Mouse (Mus musculus): ENCODE measurements around the gene Mdk.

Mdk gene

DNA sequence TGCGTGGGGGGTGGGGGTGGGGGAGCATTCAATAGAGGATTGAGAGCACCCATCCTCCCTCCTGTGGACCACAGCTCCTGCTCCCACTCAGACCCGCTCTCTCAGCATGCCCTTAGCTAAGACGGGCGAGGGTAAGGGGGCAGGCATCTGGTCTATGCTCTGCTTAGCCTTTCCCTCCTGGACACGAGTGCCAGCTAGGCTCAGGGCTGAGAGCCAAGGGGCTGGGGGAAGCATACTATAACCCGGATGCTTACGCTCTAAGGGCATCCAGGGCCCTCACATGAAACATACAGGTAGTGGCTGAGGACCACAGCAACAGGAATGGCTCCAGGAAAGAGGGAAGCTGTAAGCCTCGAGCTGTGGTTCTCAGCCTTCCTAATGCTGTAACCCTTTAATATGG lies 26.0 kb upstream of the Mdk start:
- no peak for DNase-seq

DNA sequence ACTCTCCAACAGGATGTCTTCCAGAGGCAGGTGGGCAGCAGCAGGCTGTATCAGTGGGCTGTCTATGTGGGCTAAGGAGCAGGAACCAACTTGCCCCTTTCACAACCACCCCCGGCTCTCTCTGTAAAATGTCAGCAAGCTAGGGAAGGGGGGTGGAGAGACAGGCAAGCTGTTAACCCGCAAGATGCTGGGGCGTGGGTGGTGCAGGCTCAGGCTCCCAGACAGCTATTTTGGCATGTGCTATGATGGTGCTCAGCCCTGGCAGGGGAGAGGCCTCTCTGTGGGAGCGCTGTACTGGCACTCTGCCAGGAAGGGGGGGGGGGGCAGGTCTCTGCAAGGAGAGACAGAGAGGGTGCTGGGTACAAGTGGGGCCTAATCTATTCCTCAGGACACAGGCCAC lies 25.0 kb upstream of the Mdk start:
- DNase-seq: no peak

DNA sequence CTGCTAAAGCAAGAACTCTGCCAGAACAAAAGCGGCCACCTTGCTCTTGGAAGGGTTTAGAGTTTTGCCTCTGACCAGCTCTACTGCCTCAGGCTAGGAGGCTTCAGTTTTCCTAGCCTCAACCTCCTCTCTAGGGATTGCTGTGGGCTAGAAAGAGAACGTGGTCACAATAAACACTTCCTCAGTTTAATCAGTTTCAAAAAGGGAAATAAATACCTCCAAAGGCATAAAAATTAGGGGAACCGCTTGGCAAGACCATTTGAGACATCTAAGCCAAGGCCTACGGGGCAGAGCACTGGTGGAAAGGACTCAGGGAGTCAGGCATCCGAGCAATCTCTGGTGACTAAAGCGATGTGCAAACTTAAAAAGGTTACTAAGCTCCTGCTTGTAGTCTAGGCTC lies 23.8 kb upstream of the Mdk start:
- DNase-seq: no peak

DNA sequence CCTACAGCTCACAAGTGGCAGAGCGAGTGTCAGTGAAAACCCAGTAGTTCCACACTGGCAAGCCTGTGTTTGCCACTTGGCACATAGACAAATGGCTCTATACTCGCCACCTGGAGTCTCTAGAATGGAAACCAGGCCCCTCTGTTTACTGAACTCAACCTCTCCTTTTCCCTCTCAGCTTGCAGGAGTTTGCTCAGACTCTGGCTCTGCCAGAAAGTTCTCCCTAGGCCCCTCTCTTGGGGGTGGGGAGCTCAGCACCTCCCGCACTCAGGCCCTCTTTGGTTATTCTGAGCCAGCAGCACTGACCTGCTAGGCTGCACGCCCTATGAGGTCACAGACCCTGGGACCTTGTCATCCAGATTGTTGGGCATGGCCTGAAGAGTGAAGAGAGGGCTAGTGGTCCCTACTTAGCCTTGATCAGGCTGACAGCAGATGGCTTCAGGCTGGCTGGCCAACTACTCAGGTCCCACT lies 23.1 kb upstream of the Mdk start:
- DNase-seq: no peak

DNA sequence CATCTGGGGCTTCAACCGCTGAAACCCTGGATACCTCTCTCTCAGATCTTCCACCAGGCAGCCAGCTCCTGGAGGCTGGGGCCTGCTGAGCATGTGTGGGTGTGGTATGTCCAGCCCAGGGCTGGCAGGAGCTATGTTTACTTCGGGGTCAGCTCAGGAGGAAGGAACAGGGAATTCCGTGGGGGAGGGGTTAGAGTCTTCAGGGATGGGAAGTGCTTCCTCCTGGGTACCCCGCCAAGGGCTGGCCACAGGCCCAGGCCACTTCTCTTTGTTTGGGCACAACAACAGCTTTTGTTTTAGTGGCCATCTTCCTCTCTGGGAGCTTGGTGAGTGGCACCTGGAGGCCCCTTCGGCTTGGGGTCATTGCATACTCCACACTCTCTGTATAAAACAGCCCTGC lies 21.7 kb upstream of the Mdk start:
- no peak for DNase-seq

DNA sequence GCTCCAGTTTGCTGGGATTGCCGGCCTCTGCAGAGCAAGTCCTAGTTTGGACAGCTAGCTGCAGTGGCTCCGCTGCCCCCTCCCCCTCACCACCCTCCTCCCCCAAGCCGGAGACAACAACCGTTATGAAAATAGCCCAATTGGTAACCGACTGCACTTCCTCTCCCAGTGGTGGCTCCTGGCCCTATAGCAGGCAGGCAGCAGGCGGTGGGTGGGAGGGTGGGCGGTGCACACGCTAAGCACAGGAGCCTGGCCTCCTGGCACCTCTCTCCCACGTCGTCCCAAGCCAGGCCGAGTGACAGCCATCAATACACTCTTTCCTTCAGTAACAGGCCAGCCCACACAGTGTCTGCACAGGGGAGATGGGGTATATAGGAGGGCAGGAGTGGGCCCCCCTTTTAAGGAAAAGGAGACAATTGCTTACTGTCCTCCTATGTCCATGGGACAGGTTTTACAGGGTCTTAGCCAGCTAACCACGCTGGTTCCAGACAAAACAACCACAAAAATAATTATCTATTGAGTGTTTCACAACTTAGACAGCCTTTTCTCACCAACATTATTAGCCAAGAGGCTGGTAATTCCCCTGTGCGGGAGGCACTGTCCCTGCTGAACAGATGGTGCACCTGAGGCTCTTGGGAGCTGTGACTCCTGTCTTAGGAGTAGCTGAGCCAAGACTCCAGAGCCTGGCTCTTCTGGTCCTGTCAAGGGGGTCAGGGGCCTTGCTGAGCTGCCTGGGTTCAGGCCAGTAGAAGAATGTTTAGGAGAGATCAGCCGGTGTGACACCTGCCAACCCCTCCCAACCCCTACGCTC lies 18.4 kb upstream of the Mdk start:
- peak; percentile 92 for DNase-seq

DNA sequence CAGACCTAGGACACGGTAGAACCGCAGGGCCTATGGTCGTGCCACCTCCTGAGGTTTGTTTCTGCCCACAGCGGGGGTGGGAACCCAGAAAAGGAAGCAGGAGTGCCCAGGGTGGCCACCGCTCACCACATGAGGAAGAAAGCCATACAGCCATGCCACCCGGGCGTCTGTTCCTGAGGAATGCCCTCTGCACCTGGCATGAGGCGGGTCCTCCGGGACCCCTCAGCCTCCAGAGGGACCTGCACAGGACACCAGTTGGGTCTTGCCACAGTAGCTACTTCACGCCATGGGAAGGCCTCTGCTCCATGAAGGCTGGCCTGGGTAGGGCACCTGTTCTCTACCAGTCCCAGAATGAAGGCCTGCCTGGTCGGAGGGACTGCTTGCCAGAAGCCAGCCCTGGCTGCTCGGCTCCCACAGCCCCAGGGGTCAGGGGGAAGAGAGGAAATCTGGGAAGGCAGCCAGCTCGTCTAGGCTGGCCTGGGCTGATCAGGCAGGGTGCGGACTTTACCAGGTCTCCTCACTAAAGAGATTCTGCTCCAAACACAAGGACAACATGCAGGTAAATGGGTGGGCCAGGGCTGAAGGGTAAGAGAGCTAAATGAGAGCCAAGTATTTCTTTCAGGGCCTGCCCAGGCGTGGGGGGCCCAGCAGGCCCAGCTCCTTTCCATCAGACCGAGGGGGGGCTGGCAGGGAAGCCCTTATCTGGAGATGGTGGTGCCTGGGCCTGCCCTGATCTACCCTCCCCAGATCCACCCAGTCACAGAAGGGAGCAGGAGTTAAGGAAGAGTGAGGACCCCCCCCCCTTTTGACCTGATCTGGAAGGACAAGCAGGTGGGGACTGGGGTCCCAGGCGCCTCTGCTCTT lies 17.5 kb upstream of the Mdk start:
- DNase-seq: peak; percentile 84

DNA sequence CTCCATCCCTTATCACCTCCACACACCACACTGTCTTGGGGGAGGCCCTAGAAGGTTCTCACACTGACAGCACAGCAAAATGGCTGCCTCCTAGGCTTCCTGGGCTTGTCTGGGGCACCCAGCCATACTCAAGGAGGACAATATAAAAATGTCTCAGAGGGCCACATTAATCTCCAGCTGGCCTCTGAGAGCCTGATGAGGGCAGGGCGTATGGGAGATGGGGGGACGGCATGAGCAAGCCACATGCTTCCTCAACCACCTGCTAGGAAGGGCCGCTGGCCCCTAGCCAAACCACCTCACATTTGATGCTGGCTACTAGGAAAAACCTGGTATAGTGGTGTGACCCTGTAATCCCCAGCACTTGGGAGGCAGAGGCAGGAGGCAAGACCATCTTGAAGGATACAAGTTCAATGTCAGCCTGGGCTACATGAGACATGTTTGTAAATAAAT lies 16.7 kb upstream of the Mdk start:
- no peak for DNase-seq

DNA sequence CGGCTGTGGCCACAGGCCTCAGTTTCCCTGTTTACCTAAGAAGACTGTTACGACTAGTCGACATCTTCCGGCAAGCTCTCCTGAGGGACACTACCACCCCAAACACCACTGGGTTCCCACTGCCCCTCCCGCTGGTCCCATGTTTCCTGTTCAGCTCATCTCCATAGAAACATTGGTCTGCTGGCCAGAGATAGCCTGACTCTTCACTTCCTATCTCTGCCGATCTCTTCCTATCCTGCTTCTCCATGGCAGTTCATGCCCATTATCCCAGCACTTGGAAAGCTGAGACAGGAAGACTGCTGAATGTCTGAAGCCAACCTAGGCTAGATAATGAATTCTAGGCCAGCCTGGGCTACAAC lies 16.0 kb upstream of the Mdk start:
- no peak for DNase-seq

DNA sequence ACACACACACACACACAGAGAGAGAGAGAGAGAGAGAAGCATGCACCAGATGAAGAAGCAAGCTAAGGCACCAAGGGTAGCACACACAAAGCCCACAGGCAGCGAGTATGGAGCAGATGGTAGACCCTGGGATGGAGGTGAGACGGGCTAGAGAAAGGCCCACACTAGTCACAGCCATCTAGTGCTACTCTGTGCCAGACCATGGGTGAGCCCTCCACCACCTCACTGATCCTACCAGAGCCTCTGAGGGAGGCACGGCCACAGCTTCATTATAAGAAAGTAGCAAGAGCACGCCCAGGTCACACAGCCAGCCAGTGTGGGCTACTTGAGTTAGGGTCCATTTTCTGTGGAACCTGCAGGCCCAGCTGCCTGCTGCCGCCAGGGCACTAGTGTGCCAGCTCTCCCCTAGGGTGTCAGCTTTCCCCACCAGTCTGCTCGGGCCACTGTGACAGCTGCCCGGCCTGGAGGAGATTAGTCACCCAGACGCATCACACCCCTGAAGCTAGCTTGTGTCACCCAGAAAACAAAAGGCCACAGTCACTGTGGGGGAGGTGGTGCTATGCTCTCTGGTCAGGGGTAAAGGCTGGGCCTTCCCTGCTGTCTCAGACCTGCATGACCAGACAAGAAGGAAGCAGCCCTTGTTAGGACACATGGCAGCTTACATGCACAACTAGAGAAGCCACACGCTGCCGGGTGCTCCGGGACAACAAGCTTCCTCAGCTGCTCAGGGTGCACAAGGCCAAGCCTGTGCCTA lies 15.5 kb upstream of the Mdk start:
- DNase-seq: no peak

DNA sequence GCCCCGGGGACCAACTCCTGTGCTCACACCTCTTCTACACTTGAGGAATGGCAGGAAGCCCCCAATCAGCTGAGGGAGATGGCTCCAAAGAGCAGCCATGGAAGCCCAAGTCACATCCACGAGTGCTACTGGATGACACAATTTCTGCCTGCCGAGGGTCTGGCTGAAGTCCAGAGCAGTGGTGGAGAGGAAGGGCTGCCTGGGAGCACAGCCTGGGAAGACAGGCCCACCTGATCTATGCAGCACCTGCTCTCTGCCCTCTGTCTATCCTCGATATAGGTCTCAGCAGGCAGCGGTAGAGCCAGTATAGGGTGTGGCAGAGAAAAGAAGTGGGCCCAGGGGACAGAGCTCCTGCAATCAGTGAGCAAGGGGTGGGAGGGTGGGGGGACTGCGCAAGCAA lies 14.7 kb upstream of the Mdk start:
- no peak for DNase-seq

DNA sequence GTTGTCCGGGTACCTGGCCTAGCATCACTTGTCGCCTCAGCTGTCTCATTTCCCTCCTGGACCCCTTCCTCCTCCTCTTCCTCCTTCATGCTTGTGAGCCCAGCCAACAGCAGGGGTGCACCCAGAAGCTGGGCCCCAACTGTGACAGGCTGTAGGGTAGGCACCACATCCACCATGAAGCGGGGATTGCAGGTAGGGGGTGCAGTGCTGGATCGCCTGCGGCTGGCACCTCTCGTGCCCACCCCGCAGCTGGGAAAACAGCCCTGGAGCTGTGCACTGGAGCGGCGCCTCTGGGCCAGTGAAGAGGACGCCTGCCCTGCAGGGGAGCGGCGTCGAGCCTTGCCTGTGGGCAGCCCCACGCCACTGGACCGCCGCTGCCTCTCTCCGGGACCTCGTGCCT lies 13.4 kb upstream of the Mdk start, which contains the start of gene Gm9821:
Gm9821 (plus strand) TSS at position 221 of the 400 bp plus-strand sequence.
- DNase-seq: no peak

DNA sequence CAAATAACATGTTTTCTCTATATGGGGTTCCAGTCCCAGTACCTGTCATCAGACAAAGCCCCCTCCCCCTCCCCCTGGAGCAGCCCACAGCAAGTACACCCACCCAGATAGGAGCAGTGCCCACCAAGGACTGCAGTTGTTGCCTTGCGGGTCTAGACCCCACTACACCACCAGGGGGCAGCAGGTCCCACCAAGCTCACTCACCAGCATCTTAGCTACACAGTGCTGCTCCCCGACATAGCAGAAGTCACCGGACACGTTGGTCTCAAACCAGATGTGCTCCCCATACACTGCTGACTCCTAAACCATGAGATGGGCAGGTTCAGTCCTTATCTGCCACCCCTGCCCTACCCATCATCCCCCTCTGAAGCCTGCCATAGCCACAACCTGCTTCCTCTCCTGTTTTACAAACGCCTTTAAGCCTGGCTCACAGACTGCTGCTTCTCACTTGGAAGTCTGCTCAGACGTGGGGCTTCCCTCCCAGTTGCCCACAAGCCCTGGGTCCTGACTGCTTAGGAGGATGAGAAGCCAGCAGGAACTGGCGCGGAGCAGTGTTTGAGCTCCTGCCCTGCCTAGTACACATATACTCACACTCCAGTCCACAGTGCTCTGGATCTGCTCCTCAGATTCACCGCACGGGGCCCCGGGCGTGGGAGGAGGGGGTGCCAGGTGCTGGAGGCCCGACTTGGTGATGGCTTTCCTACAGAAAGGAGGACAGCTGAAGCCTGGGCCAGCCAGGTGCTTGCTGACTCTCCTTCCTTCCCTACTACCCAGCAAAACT lies 12.3 kb upstream of the Mdk start:
- DNase-seq: peak; percentile 88

DNA sequence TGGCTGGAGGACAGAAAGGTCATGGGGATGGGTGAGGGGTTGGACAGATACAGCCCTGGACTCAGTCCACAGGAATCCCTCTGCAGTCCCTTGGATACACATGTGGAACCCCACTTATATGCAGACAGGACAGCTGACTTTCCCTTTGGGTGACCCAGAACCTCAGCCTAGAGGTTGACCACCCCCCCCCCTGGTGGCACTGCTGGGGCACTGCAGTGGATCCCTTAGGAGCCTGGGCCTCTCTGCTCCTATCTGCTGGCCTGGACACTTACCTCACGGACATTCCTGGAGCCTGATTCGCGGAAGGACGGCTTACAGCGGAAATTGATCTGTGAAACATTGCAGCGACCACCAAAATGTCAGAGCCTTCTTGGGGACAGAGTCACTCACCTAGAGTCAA lies 10.3 kb upstream of the Mdk start:
- no peak for DNase-seq

DNA sequence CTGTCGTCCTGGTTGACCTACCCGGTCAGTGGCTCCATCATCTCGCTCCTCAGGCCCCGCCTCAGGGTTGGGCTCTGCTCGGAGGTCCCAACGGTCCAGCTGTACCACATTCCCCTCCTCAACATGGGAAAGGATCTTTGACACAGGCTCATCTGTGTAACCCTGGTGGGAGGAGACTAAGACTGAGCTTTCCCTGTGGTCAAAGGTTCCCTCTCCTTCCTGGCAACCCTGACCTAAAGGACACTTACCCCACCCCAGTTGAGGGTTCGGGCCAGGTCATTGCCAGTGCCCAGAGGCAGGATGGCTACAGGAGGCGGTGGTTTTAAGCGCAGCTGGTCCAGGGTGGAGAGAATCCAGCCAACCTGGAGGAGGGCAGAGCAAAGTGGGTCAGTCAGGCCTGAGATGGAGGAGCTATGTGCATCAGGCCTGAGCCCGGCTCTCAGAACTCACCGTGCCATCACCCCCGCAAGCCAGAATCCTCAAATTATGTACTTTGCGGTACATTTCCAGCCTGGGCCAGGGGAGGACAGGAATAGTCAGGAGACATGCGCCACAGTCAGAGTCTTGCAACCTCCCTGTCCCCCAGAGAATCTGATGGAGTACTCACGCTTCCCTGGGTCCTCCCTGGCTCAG lies 7.3 kb upstream of the Mdk start:
- no peak for DNase-seq

DNA sequence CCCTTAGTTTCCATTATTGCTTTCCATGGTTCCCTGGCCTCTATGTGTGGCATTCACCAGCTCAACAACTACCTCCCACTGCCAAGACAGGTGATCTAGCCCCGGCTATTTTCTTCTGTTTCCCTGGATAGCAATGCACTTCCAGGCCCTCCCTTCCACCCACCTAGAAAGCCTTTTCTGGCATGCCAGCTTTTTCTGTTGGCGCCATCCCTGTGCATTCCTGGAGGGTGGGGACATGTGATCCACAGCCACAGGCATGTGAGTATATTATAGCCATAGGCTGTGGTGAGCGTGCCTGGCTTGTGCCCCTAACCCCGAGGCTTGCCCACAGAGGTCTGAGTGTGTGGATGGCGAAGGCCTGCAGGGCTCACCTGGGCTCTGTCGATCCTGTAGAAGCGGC lies 4.1 kb upstream of the Mdk start:
- peak; percentile 46 for DNase-seq

DNA sequence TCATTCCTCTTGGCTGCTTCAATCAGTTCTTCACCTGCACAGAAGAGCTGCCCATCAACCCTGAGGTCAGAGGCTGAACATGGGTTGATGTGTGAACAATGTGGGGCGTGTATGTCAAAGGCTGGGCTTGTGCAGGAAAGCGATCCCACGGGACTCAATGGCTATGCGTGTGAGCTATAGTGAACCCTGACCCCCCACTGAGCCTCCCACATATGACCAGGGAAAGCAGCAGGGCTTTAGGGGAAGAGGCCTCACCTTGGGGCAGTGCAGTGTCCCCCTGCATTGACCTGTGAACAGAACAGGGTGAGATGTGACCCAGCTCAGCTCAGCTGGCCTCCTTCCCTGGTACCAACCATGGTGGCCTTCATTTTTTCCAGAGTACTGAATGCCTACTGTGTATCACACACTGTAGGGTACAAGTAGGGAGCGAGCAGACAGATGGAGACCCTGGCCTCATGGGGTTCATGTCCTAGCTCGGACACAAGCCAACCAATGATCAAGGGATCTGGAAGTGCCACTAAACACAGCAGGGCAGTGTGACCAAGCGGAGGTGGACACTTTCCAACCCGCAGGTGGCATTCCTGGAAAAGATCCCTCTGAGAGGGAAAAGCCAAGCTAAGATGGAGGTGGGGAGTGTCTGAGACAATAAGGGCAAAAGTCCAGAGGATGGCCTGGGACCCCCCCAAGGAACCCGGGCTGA lies 2.9 kb upstream of the Mdk start:
- DNase-seq: peak; percentile 83

DNA sequence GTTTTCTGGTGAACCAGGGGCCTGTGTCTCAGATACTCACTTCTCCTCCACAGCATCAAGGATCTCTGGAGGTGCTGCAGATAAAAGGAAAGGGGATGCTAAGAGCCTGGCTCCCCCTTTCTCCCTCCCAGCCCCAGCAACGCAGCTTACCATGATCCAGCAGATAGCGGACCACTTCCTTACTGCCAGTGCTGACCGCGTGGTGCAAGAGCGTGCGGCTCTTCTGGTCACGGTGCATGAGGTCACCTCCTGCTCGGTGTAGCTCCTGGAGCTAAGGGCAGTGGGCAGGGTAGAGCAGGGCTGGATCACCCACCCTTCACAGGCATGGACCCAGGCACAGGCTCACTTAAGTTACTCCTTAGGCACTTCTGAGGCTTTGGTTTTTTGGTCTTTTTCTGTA lies 1.9 kb upstream of the Mdk start:
- DNase-seq: no peak

DNA sequence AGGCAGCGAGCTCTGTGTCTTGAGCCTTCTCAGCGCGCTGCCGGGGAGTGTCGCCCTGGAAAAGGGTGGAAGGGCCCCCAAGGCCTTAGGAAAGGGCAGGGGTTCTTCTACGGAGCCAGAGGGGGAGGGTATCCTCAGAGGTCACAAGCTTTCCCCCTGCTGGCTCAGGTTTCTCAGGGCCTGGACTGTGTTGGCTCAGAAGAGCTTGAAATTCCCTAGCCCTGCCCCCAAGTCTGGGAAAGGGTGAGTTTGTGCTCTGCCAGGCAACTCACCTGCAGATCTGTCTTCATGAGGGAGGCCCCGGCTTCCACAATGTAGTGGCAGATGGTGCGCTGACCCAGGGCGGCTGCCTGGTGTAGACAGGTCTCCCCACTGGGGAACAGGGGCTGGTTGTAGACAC lies 1.4 kb upstream of the Mdk start:
- DNase-seq: peak; percentile 88

DNA sequence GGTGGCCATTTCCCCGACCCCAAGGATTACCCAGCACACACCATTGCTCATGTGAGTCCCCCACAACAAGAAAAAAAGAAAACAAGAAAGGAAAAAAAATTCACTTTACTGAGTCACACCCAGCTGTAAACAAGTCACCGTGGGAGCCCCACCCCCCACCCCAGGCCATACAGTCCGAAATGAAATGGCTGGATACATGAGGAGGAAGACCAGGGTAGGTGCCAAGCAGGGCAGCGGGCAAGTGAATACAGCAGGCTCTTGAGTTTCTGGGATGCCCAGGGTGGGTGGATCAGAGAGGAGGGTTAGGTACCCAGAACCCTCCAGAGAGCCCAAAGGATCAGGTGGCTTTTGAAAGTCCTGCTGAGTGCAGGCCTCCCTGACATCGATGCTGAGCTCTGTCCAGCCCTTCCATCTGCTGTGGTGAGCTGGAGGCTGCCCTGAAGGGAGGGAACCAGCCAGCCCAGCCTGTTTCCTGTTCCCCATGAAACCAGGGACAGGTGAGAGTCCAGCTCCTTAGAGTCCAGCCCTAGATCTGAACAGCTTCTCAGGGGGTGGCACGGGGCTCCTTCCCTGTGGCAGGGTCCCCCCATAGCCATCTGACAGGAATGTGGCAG lies 747 bp upstream of the Mdk start:
- peak; percentile 78 for DNase-seq

All from cerebellum, adult 9-10 months (tissue).